Mouse (Mus musculus): ENCODE measurements around the gene Ppp1r1b.

Gene Ppp1r1b

DNA sequence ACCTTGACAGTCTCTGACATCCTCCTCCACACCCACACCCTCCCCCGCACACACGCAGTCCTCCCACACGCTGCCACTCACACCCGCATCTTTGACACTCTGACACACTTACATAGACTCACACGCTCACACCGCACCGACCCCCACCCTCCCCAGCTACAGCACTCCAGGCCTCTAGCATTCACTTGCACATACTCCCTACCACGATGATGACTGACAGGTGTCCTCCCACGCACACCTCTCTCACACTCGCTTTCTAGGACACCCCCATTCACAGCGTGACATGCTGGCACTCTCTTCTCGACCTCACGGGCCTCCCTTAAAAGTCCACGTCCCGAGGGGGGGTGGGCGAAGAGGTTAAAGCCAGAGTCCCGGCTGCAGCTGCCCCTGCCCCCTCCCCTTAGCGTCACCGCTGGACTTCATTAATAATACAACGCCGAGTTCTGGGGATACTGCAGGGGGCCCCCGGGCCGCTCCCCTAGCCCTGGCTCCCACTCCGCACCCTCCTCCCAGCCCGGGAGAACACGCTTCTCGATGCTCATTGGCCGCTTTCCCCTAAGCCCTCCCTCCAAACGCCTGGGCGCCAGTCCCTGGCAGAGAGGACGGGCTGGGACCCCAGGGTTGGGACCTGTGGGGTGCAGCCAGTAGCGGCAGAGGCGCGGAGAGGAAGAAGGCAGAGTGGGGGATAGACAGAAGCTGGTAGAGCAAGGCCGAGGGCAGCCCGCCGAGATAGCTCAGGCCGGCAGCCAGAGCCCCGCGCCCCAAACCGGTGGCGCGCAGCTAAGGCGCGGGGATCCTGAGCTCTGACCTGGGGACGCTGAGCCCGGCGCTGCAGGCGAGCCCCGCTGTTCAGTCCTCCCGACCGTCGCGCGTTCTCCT is at the start of gene Ppp1r1b:
Ppp1r1b (plus strand) TSS at position 322 of the 879 bp plus-strand sequence.
- no peak for DNase-seq (ENCODE audit: low spot score)

DNA sequence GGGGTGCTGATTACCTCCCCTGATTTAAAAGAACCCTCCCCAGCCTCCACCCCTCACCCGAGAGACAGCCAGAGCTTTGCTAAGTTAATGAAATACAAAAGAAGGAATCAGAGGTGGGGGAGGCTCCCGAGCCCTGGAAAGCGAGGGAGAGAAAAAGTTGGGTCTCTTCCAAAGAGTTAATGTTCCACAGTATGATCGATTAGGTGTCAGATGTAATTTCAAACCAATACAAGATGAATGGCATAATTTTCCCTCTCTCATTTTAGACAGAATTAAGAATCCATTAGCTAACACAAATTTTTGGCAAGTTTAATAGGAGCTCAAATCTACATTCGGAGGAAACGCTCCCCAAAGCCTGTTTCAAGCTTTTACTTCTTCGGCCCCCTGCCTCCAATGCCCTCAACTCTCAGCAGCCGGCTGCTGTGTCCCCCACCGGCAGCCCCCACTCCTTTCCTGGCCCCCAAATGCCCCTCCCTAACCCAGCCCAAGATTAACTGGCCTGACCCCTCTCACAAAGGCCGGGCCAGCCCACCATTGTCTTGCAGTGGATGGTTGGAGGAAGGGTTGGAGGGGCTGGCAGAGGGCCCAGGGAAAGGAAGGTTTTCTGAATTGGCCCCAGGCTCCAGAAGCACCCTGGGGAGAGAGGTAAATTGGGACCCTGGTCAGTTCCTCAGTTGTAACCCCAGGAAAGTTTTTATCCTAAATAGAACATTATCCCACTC is 49.6 kb upstream of the Ppp1r1b start:
- DNase-seq (ENCODE audit: low spot score) = no peak

DNA sequence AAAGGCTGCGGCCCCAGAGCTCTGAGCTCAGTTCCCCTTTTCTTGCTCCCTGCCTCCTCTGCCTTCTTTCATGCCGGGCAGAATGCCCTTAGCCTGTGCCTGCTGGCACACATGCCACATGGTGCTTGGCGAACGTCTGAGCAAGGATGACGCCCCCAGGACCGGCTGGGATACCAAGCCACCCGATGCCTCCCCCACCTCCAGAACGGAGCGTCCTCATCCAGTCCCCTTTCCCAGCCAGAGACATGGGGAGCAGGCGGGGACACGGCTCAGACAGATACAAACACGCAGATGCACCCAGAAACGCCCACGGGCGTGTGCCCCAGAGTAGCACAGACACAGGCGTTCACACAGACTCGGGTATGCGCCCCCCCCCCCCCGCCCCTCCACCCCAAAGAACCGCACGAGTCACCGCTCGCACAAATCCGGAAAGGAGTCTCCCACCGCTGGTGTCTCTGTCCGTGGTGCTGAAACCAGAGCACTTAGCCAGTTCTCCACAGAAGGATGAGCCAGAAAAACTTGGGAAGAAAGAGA is 34.3 kb upstream of the Ppp1r1b start:
- DNase-seq (ENCODE audit: low spot score) = no peak

DNA sequence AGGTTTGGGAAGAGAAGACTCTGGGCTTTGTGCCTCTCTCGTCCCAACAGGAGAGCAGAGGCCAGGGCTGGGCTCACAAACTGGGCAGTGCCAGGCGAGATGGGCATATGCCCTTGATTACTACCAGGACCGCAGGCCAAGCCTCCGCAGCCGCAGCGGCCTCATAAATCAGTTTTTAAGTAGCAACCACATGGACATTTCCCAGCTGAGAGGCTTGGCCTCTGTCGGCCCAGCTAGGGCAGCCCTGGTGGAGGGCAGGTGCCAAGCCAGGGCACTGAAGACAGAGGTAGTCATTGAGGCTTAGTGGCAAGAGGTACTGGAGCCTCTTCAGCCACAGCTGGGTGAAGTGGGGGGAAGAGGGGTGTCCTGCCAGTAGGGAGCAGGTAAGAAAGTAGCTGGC is 30.7 kb upstream of the Ppp1r1b start:
- DNase-seq (ENCODE audit: low spot score) = no peak

GRCm38 (mm10) chr11:98318421-98319116 is 29.6 kb upstream of the Ppp1r1b start:
- DNase-seq (ENCODE audit: low spot score) = no peak

DNA sequence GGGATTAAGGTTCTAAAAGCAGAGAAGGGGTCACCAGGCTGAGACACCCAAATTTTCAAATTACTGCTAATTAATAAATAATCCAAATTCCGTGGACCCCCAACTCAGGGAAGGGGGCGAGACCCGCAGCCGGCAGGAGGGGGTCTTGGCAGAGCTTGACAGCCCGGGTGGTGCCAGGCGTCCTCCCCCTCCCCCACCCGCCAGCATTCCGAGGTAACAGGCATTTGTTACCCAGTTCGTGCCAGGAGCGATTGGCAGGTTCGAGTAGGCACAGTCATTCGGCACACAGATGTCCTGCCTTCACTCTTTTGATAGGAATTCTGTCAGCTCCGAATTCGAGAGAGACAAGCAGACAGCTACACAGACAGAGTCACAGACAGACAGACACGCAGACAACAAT is 29.1 kb upstream of the Ppp1r1b start:
- DNase-seq (ENCODE audit: low spot score) = no peak

DNA sequence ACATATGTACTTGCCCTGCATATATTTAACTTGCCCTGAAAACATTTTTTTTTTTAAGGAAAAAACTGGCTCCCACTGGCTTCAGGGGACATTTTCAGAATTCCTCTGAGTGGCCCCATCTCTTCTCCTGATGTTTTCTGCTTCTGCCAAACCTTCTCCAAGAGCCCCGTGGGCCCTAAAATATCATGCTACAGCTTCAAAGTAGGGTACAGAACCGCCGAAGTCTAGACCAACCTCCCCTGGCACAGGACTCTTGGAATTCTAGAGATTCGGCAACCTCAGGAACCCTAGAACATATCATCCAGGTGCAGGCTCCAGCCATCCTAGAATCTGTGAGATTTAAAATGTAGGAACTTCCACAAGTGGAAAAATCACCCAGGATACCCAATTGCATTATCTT is 28.7 kb upstream of the Ppp1r1b start:
- no peak for DNase-seq (ENCODE audit: low spot score)

DNA sequence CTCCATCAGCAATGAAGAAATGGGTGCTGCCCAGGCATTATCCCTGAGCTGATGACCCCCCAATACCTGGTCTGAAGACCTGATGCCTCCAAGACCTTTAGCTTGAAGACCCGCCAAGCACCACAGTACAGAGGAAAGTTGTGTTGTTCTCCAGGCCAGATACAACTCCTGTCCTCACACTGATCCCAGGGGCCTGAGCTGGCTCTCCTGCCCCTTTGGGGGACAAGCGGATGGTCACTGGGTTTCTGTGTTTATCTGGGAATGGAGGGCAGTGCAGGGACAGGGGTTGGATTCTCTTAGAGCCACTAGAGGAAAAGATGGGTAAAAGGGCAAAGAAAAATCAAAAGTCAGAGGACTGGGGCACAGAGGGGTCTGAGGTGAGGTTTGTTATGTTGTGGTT is 28.3 kb upstream of the Ppp1r1b start:
- DNase-seq (ENCODE audit: low spot score) = no peak

- no peak for DNase-seq (ENCODE audit: low spot score)
Observed at GRCm38 (mm10) chr11:98320381-98320780, 27.8 kb upstream of the Ppp1r1b start.

- no peak for DNase-seq (ENCODE audit: low spot score)
Observed at GRCm38 (mm10) chr11:98320806-98321676, 27.2 kb upstream of the Ppp1r1b start.

GRCm38 (mm10) chr11:98321677-98322003 is 26.6 kb upstream of the Ppp1r1b start:
- DNase-seq (ENCODE audit: low spot score) = no peak

DNA sequence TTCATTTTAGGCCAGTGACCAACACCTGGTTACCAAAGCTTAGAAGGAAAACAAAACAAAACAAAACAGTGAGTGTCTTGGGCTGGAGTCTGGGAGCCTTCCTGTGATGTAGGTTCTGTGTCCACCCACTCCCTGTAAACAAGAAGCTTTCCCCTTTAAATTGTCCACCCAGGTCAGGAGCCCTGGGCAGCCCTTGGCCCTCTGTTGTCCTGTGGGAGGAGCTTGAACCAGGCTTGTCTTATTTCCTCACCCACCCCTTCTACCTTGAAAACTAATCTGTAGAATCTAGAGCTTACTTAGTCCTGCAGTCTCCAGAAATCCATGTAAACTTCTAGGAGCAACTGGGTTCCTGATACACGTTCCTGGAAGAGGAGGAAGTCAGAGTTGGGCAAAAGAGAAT is 26.0 kb upstream of the Ppp1r1b start:
- DNase-seq (ENCODE audit: low spot score) = no peak

- DNase-seq (ENCODE audit: low spot score) = no peak
Observed at GRCm38 (mm10) chr11:98323136-98323866, 24.9 kb upstream of the Ppp1r1b start.

- no peak for DNase-seq (ENCODE audit: low spot score)
Observed at GRCm38 (mm10) chr11:98323933-98324332, 24.3 kb upstream of the Ppp1r1b start.

DNA sequence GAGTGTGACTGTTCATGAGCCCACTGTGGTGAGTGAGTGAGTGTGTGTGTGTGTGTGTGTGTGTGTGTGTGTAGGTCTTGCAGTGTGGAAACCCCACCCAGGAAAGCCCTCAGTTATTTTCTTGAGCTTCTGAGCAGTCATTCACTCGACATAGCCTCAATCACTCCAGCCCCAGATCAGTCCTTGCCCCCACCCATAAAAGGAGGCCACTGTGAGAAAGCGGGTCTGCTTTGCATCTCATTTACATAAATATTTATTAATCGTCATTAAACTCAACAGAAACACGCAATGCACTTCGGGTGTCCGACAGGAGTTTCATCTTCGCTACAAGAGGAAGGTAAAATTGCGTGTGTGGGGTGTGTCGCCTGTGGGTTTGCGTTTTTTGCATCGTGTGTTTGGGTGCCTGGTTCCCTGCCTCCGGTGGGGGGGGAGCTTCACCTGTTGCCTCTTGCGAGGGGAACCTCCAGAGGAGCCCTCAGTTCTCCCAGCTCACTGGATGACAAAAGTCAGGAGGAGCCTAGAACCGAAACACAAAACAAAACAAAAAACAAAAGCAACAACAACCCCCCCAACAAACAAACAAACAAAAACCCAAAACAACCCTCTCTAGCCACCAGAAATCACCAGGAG is 22.9 kb upstream of the Ppp1r1b start:
- DNase-seq (ENCODE audit: low spot score) = no peak

DNA sequence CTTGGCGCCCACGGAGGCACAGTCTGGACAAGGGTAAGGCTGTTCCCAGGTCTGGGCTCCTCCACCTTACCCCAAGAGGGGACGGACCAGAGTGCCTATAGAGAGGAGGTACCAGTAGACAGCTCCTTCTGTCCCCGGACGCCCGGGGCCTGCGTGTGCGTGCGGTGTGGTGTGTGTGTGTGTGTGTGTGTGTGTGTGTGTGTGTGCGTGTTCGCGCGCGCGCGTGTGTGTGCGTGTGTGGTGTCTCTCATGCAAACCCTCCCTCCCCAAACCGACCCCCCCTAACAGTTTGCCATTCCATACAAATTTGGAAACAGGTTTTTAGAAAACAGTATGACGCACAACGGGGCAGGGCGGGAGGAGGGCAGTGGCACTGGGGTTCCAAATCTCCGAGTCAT is 22.4 kb upstream of the Ppp1r1b start:
- DNase-seq (ENCODE audit: low spot score) = no peak

- no peak for DNase-seq (ENCODE audit: low spot score)
Observed at GRCm38 (mm10) chr11:98326741-98327135, 21.5 kb upstream of the Ppp1r1b start.

- DNase-seq (ENCODE audit: low spot score) = no peak
Observed at GRCm38 (mm10) chr11:98327136-98328030, 20.8 kb upstream of the Ppp1r1b start.

GRCm38 (mm10) chr11:98328031-98328370 is 20.2 kb upstream of the Ppp1r1b start:
- DNase-seq (ENCODE audit: low spot score) = no peak
